In genomic region chr9:40611626-40612025, GRCm38 (mm10) we compare ENCODE assay signal across 22 mouse cellular contexts. TPM values are rescaled to one million over a fixed set of nuclear protein-coding genes. Genes with fewer than 3 reads are reported as not detected.
"Had no signal": no experiment of that assay in that cellular context is flagged by ENCODE, and none has a peak within 500 bp of the region (broad histone marks: within the 10 kb centered on the region; RNA-seq: fewer than 3 reads in every experiment).

No protein-coding gene starts in this region.

- H3K36me3 ChIP-seq: limb, embryonic 12.5 days; limb, embryonic 15.5 days; liver, embryonic 13.5 days; midbrain, embryonic 12.5 days; midbrain, embryonic 15.5 days; neural tube, embryonic 13.5 days; stomach, embryonic 15.5 days had no signal

- DNase-seq: kidney, adult 18-20 months; kidney, adult 9 months; kidney, postnatal 10 days; kidney, postnatal 36 days; left cerebral cortex, postnatal 4 days; liver, embryonic 13.5 days; lung, adult 2 months; lung, postnatal 14 days; lung, postnatal 4 days; retina, postnatal 1 day; right cerebral cortex, postnatal 25 days; spleen, adult 18-20 months; thymus, postnatal 25 days had no signal

- H3K9me3 ChIP-seq: limb, embryonic 15.5 days; liver, embryonic 13.5 days; midbrain, embryonic 12.5 days; midbrain, embryonic 15.5 days; neural tube, embryonic 13.5 days; stomach, embryonic 15.5 days had no signal

- ATAC-seq: midbrain, embryonic 15.5 days had no signal

- H3K27ac ChIP-seq: limb, embryonic 12.5 days; limb, embryonic 15.5 days; liver, embryonic 13.5 days; midbrain, embryonic 12.5 days; midbrain, embryonic 15.5 days; neural tube, embryonic 13.5 days; stomach, embryonic 15.5 days had no signal

- H3K4me3 ChIP-seq: limb, embryonic 12.5 days; limb, embryonic 15.5 days; liver, embryonic 13.5 days; midbrain, embryonic 12.5 days; midbrain, embryonic 15.5 days; neural tube, embryonic 13.5 days; stomach, embryonic 15.5 days had no signal

- H3K9ac ChIP-seq: limb, embryonic 12.5 days; limb, embryonic 15.5 days; liver, embryonic 13.5 days; midbrain, embryonic 12.5 days; midbrain, embryonic 15.5 days; neural tube, embryonic 13.5 days; stomach, embryonic 15.5 days had no signal

- H3K27me3 ChIP-seq: midbrain, embryonic 15.5 days; neural tube, embryonic 13.5 days; stomach, embryonic 15.5 days had no signal

- H3K4me2 ChIP-seq: limb, embryonic 12.5 days; limb, embryonic 15.5 days; liver, embryonic 13.5 days; midbrain, embryonic 12.5 days; midbrain, embryonic 15.5 days; neural tube, embryonic 13.5 days; stomach, embryonic 15.5 days had no signal

RNA-seq across cellular contexts. Expression of gene Gm21915, which starts 58.8 kb away (rescaled TPM):
- polyA plus RNA-seq: limb, embryonic 12.5 days; limb, embryonic 15.5 days; liver, embryonic 13.5 days; liver, embryonic 16.5 days; lung, adult 2 months; lung, embryonic 16.5 days; midbrain, embryonic 12.5 days; midbrain, embryonic 15.5 days; neural tube, embryonic 13.5 days; stomach, embryonic 15.5 days; thymus, postnatal 0 days had no signal
